23 mouse cellular contexts compared by ENCODE assay signal in the genomic region with DNA sequence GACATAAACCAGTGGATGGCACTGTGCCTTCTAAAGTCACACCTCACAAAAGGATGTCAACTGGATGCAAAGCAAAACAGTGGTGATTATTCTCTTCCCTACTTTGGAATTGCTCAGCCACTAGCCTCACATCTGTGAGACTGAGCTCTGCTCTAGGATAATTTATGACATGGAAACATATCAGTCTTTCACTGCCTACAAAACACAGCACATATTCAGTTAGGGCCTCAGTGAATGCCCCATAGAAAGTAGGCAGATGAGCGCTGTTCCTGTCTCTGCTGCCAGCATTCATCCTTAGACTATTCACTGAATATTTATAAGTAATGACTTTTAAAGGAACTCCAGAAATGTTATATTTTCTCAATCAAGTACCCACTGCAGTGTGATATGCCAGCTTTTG.
"Had no signal": no experiment of that assay in that cellular context is flagged by ENCODE, and none has a peak within 500 bp of the region (broad histone marks: within the 10 kb centered on the region; RNA-seq: fewer than 3 reads in every experiment).

No protein-coding gene starts in this region.

- H3K9ac ChIP-seq: heart, embryonic 13.5 days; heart, embryonic 15.5 days; hindbrain, embryonic 13.5 days; kidney, embryonic 15.5 days; limb, embryonic 13.5 days; limb, embryonic 15.5 days; liver, embryonic 12.5 days; liver, embryonic 14.5 days had no signal

- H3K4me2 ChIP-seq: heart, embryonic 11.5 days; heart, embryonic 13.5 days; heart, embryonic 15.5 days; hindbrain, embryonic 13.5 days; kidney, embryonic 15.5 days; limb, embryonic 13.5 days; limb, embryonic 15.5 days; liver, embryonic 12.5 days had no signal

- H3K9me3 ChIP-seq: heart, embryonic 13.5 days; heart, embryonic 15.5 days; hindbrain, embryonic 13.5 days; kidney, embryonic 15.5 days; limb, embryonic 13.5 days; limb, embryonic 15.5 days; liver, embryonic 12.5 days had no signal

- ATAC-seq: hindbrain, embryonic 16.5 days; intestine, embryonic 16.5 days; liver, embryonic 12.5 days had no signal

- H3K4me1 ChIP-seq: hindbrain, embryonic 13.5 days; kidney, embryonic 15.5 days; limb, embryonic 13.5 days; limb, embryonic 15.5 days; liver, embryonic 12.5 days had no signal

- DNase-seq: gastrocnemius, postnatal 14 days; gastrocnemius, postnatal 36 days; heart, adult 18-20 months; heart, postnatal 14 days; heart, postnatal 36 days; kidney, adult 11 months; kidney, adult 2 months; kidney, adult 9 months; kidney, postnatal 14 days; kidney, postnatal 36 days; left cerebral cortex, postnatal 4 days had no signal

- H3K27me3 ChIP-seq: heart, embryonic 13.5 days; heart, embryonic 15.5 days; hindbrain, embryonic 13.5 days; kidney, embryonic 15.5 days; limb, embryonic 13.5 days; limb, embryonic 15.5 days; liver, embryonic 12.5 days had no signal

- H3K4me3 ChIP-seq: heart, embryonic 13.5 days; heart, embryonic 15.5 days; hindbrain, embryonic 13.5 days; kidney, embryonic 15.5 days; limb, embryonic 13.5 days; limb, embryonic 15.5 days; liver, embryonic 12.5 days had no signal

- H3K27ac ChIP-seq: heart, embryonic 13.5 days; heart, embryonic 15.5 days; hindbrain, embryonic 13.5 days; kidney, embryonic 15.5 days; kidney, postnatal 0 days; limb, embryonic 13.5 days; limb, embryonic 15.5 days; liver, embryonic 12.5 days; liver, embryonic 14.5 days had no signal

- H3K36me3 ChIP-seq: heart, embryonic 15.5 days; kidney, embryonic 15.5 days; limb, embryonic 13.5 days; limb, embryonic 15.5 days; liver, embryonic 12.5 days had no signal
